Mouse (Mus musculus): ENCODE measurements at regions not wholly inside any gene's neighbourhood (a gene's known extent, or its start where the extent isn't known, plus 50 kb on each side); places are given as distances from the start of the nearest gene placed in this dataset.

DNA sequence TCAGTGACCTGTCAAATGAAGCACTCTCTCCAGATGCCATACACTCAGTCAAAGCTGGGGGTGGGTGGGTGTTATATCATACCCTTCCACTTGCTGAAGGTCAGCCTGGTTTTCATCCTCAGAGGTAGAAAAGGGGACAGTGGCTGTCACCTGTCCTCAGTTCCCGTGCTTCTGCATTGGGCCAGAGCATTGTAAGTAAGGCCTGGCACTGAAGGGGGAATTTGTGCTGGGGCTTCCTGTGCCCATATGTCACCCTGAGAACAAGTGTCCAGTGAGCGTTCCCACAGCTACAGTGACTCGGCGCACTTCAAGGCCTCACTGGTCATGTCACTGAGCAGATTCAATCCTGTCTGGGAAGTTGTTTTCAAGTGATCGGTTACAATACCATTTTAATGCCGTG, 213.2 kb downstream of the Tex36 start:
- TF ChIP-seq CTCF (IDR thresholded peaks at IDR 0.05; ENCODE audit: low read depth) = no peak
- no peak for TF ChIP-seq EP300 (IDR thresholded peaks at IDR 0.05; ENCODE audit: low read depth)

Measured in heart, postnatal 0 days (tissue).